Comparison of ENCODE assay signal across 8 mouse cellular contexts in genomic region chr17:26200831-26201705, GRCm38 (mm10). TPM values are rescaled to one million over a fixed set of nuclear protein-coding genes. Genes with fewer than 3 reads are reported as not detected.
DNase-seq lines count a peak whose midpoint lies in the region; ATAC-seq and TF ChIP-seq lines count a peak whose summit lies in the region.

No protein-coding gene starts in this region.

- 0 out of 2 replicates have a peak, but pooled peaks cover 7% of the 10 kb centered on the region for H3K4me1 ChIP-seq in kidney, adult 2 months (ENCODE audit: control insufficient read depth, insufficient read depth, low read length)
- peaks cover 7% of the 10 kb centered on the region; the same call in 1 of the 2 replicates for H3K4me1 ChIP-seq in embryonic facial prominence, embryonic 14.5 days (ENCODE audit: control insufficient read depth, insufficient read depth, low read length)
- H3K4me1 ChIP-seq in midbrain, embryonic 16.5 days (ENCODE audit: control insufficient read depth, insufficient read depth, low read length) = peaks cover 5% of the 10 kb centered on the region; the same call in 1 of the 2 replicates

- no peak for DNase-seq in kidney, adult 2 months
- no peak for DNase-seq in kidney, adult 18-20 months
- DNase-seq in Muller cell, postnatal 12 days (ENCODE audit: inconsistent ontology term) = peak; percentile 39
- peak; percentile 68 for DNase-seq in embryonic facial prominence, embryonic 14.5 days (ENCODE audit: low spot score)
- DNase-seq in left cerebral cortex, postnatal 4 days = peak; percentile 27
- peak; percentile 24 for DNase-seq in thymus, postnatal 14 days
- no peak for DNase-seq in gastrocnemius, adult 18-20 months (ENCODE audit: low spot score)

- peak; percentile 73 for ATAC-seq in embryonic facial prominence, embryonic 14.5 days (ENCODE audit: low read depth)
- ATAC-seq in midbrain, embryonic 16.5 days = peak; percentile 58

- H3K27ac ChIP-seq in kidney, adult 2 months (ENCODE audit: insufficient read depth, low read depth, low read length) = no peak overlapping the region
- no peak overlapping the region for H3K27ac ChIP-seq in embryonic facial prominence, embryonic 14.5 days (replicated peaks; ENCODE audit: low read depth, low read length)
- no peak overlapping the region for H3K27ac ChIP-seq in midbrain, embryonic 16.5 days (ENCODE audit: low read length)

- WGBS in kidney, adult 2 months = 2% methylated on average over 92 of the region's 92 CpGs
- under 1% methylated on average over 26 of the region's 92 CpGs for WGBS in embryonic facial prominence, embryonic 14.5 days
- WGBS in midbrain, embryonic 16.5 days = under 1% methylated on average over 33 of the region's 92 CpGs

- TF ChIP-seq CTCF in kidney, adult 2 months (conservative IDR thresholded peaks at IDR 0.05; ENCODE audit: insufficient read depth, insufficient read length, low read depth, low read length) = no peak

- intact Hi-C loops in left cerebral cortex, postnatal 4 days (cut with DNase I) = no loop called here

- no peak for TF ChIP-seq POLR2A in kidney, adult 2 months (IDR thresholded peaks at IDR 0.05; ENCODE audit: low read depth, low read length)

- H3K4me3 ChIP-seq in kidney, adult 2 months (ENCODE audit: insufficient read depth, low read depth, low read length) = peak overlapping the region; percentile 32; the same call in 1 of the 2 replicates
- peak overlapping the region; percentile 57 for H3K4me3 ChIP-seq in embryonic facial prominence, embryonic 14.5 days (ENCODE audit: low read depth, low read length)
- H3K4me3 ChIP-seq in midbrain, embryonic 16.5 days (ENCODE audit: low read depth, low read length) = peak overlapping the region; percentile 57

- no peaks in the 10 kb centered on the region for H3K27me3 ChIP-seq in kidney, adult 2 months (replicated peaks; ENCODE audit: control insufficient read depth, insufficient read depth, low read length)
- peaks cover 52% of the 10 kb centered on the region for H3K27me3 ChIP-seq in embryonic facial prominence, embryonic 14.5 days (replicated peaks; ENCODE audit: control insufficient read depth, insufficient read depth, low read length)
- H3K27me3 ChIP-seq in midbrain, embryonic 16.5 days (ENCODE audit: control insufficient read depth, insufficient read depth, low read depth, low read length) = peaks cover 31% of the 10 kb centered on the region

- H3K4me2 ChIP-seq in embryonic facial prominence, embryonic 14.5 days (ENCODE audit: low read depth, low read length) = peak overlapping the region; percentile 96
- peak overlapping the region; percentile 80 for H3K4me2 ChIP-seq in midbrain, embryonic 16.5 days (ENCODE audit: low read length)

- H3K9me3 ChIP-seq in embryonic facial prominence, embryonic 14.5 days (ENCODE audit: control insufficient read depth, low read length) = no peaks in the 10 kb centered on the region
- H3K9me3 ChIP-seq in midbrain, embryonic 16.5 days (replicated peaks; ENCODE audit: control insufficient read depth, low read length, poor library complexity, severe bottlenecking) = no peaks in the 10 kb centered on the region

- H3K36me3 ChIP-seq in kidney, adult 2 months (ENCODE audit: control insufficient read depth, insufficient read depth, low read length) = no peaks in the 10 kb centered on the region
- H3K36me3 ChIP-seq in embryonic facial prominence, embryonic 14.5 days (ENCODE audit: control insufficient read depth, insufficient read depth, low read length) = peaks cover 22% of the 10 kb centered on the region
- H3K36me3 ChIP-seq in midbrain, embryonic 16.5 days (ENCODE audit: control insufficient read depth, insufficient read depth, low read length) = no peaks in the 10 kb centered on the region; the same call in 1 of the 2 replicates

- peak overlapping the region; percentile 69 for H3K9ac ChIP-seq in embryonic facial prominence, embryonic 14.5 days (ENCODE audit: low read depth, low read length)
- peak overlapping the region; percentile 70 for H3K9ac ChIP-seq in midbrain, embryonic 16.5 days (ENCODE audit: low read depth, low read length)

RNA-seq across cellular contexts. Expression of gene Rgs11, which starts 1.7 kb away (rescaled TPM):
- 25.0 and 32.0 TPM in 2 replicates for polyA plus RNA-seq in kidney, adult 2 months (2012; rRNA removed)
- polyA plus RNA-seq in embryonic facial prominence, embryonic 14.5 days (2014; fragmentation: Nextera tagmentation; extraction: Ambion mirVana) = 8.5 and 13.2 TPM in 2 replicates
- 10 to 100 TPM; 46.8 to 48.6 TPM for total RNA-seq in left cerebral cortex, postnatal 4 days (2021)
- polyA plus RNA-seq in midbrain, embryonic 16.5 days (2015; fragmentation: Nextera tagmentation; extraction: Ambion mirVana) = 10.2 and 13.6 TPM in 2 replicates
- under 1 TPM; 0.48 to 0.66 TPM for total RNA-seq in gastrocnemius, adult 18-20 months (2021)

RNA-seq across cellular contexts. Expression of gene Pdia2, which starts 2.2 kb away (rescaled TPM):
- 0.20 and 0.37 TPM in 2 replicates for polyA plus RNA-seq in kidney, adult 2 months (2012; rRNA removed)
- polyA plus RNA-seq in embryonic facial prominence, embryonic 14.5 days (2014; fragmentation: Nextera tagmentation; extraction: Ambion mirVana) = 0.43 and 0.85 TPM in 2 replicates
- under 1 TPM; 0.40 to 0.80 TPM for total RNA-seq in left cerebral cortex, postnatal 4 days (2021)
- polyA plus RNA-seq in midbrain, embryonic 16.5 days (2015; fragmentation: Nextera tagmentation; extraction: Ambion mirVana) = 0.48 TPM in 1 of 2 replicates, not detected in the other
- total RNA-seq in gastrocnemius, adult 18-20 months (2021) = not detected

RNA-seq across cellular contexts. Expression of gene Arhgdig, which starts 6.5 kb away (rescaled TPM):
- polyA plus RNA-seq in kidney, adult 2 months (2012; rRNA removed) = 3.4 and 4.4 TPM in 2 replicates
- polyA plus RNA-seq in embryonic facial prominence, embryonic 14.5 days (2014; fragmentation: Nextera tagmentation; extraction: Ambion mirVana) = 34.0 and 39.2 TPM in 2 replicates
- total RNA-seq in left cerebral cortex, postnatal 4 days (2021) = 100 to 1,000 TPM; 165 to 166 TPM
- polyA plus RNA-seq in midbrain, embryonic 16.5 days (2015; fragmentation: Nextera tagmentation; extraction: Ambion mirVana) = 131 and 182 TPM in 2 replicates
- total RNA-seq in gastrocnemius, adult 18-20 months (2021) = 1 to 10 TPM; 1.2 to 1.4 TPM

RNA-seq across cellular contexts. Expression of gene Fam234a, which starts 43.0 kb away (rescaled TPM):
- 112 and 124 TPM in 2 replicates for polyA plus RNA-seq in kidney, adult 2 months (2012; rRNA removed)
- polyA plus RNA-seq in embryonic facial prominence, embryonic 14.5 days (2014; fragmentation: Nextera tagmentation; extraction: Ambion mirVana) = 39.4 and 42.3 TPM in 2 replicates
- 10 to 100 TPM; 25.3 to 29.9 TPM for total RNA-seq in left cerebral cortex, postnatal 4 days (2021)
- 30.3 and 32.6 TPM in 2 replicates for polyA plus RNA-seq in midbrain, embryonic 16.5 days (2015; fragmentation: Nextera tagmentation; extraction: Ambion mirVana)
- total RNA-seq in gastrocnemius, adult 18-20 months (2021) = 10 to 100 TPM; 76.7 to 85.3 TPM

RNA-seq across cellular contexts. Expression of gene Luc7l, which starts 51.6 kb away (rescaled TPM):
- 16.0 and 17.5 TPM in 2 replicates for polyA plus RNA-seq in kidney, adult 2 months (2012; rRNA removed)
- 77.8 and 83.3 TPM in 2 replicates for polyA plus RNA-seq in embryonic facial prominence, embryonic 14.5 days (2014; fragmentation: Nextera tagmentation; extraction: Ambion mirVana)
- 100 to 1,000 TPM; 106 to 112 TPM for total RNA-seq in left cerebral cortex, postnatal 4 days (2021)
- polyA plus RNA-seq in midbrain, embryonic 16.5 days (2015; fragmentation: Nextera tagmentation; extraction: Ambion mirVana) = 114 and 124 TPM in 2 replicates
- 10 to 100 TPM in 1 of 2 experiments, 1 to 10 TPM in 1; 9.6 to 11.6 TPM for total RNA-seq in gastrocnemius, adult 18-20 months (2021)

Comparison
In these comparisons a context has a peak if more than half of its experiments do, and no peak if none do; other contexts are left out.
1. DNase-seq: peak in Muller cell, postnatal 12 days (single experiment), embryonic facial prominence, embryonic 14.5 days (single experiment), left cerebral cortex, postnatal 4 days (single experiment) and thymus, postnatal 14 days (single experiment); none in kidney, adult 2 months (single experiment), kidney, adult 18-20 months (single experiment) and gastrocnemius, adult 18-20 months (single experiment).
2. Peak in every context shown above with its lines, with median percentiles within 50 percentile points of each other: H3K4me3 ChIP-seq.